Mouse (Mus musculus) induced T-regulatory cell, adult 2 months (primary cell): ENCODE measurements at regions not wholly inside any gene's neighbourhood (a gene's known extent, or its start where the extent isn't known, plus 50 kb on each side); places are given as distances from the start of the nearest gene placed in this dataset.

ENCODE experiments used
- DNase-seq: peaks from one replicate; pipeline ENCODE4 v3.0.0-alpha.2; 2012; ENCODE audit warnings: low read depth

DNA sequence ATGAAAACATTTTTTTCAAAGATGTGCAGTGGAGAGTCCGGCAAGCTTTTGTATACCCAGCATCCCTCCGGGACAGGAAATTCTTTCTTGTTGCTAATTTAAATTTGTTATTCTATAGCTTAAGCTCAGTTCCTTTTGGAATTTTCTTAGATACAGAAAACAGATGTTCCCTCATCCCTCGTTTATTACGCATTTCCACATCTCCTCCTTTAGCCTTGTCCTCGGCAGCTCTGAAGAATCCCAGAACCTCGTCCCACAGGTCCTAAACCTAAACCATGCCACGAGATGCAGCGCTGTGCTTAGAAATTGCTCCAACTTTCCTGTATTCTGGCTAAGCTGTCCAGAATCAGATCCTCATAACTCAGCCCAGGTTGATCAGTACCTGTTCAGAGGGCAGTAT, 332.0 kb downstream of the Adgrl2 start:
- no peak for DNase-seq

- no peak for DNase-seq
Observed at GRCm38 (mm10) chr3:148656187-148656586, 334.2 kb downstream of the Adgrl2 start.

- no peak for DNase-seq
Observed at GRCm38 (mm10) chr3:148650241-148650640, 340.1 kb downstream of the Adgrl2 start.

GRCm38 (mm10) chr3:148644924-148645323, 345.4 kb downstream of the Adgrl2 start:
- no peak for DNase-seq

DNA sequence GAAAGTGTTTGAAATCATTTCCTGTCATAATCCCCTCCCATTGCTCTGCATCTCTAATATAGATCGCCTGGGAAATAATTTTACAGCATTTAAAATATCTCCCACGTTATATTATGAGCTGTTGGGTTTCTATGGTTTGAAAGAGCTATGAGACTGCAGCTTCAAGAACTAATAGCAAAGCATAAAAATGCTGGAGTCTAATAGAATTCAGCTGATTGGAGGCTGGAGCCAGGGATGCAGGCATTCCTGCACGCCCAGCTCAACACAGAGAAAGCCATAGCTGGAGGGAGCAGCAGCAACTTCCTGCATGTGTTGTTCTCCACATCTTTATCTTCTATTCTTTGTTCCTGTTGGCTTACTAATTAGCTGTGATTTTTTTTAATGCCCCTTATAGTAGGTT, 348.8 kb downstream of the Adgrl2 start:
- no peak for DNase-seq

- no peak for DNase-seq
Observed at GRCm38 (mm10) chr3:148640680-148641101, 349.7 kb downstream of the Adgrl2 start.

- no peak for DNase-seq
Observed at GRCm38 (mm10) chr3:148635101-148635500, 355.3 kb downstream of the Adgrl2 start.

DNA sequence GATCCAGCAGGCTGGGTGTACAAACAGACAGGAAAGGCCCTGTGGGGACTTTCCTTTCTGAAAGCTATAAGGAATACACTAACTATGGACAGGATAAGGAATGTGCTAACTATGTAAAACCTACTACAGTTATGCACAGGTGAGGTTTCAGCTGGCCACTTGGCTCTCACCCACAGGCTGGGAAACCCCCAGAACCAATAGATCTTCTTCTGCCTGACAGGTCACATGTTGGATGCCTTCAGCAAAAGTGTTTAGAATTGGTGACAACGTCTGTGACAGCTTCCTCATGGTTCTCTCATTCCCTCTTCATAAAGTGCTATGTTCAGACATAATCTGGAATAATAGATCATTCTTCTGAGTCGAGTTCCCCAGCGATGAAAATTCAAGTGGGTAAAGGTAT, 356.0 kb downstream of the Adgrl2 start:
- DNase-seq = no peak

DNA sequence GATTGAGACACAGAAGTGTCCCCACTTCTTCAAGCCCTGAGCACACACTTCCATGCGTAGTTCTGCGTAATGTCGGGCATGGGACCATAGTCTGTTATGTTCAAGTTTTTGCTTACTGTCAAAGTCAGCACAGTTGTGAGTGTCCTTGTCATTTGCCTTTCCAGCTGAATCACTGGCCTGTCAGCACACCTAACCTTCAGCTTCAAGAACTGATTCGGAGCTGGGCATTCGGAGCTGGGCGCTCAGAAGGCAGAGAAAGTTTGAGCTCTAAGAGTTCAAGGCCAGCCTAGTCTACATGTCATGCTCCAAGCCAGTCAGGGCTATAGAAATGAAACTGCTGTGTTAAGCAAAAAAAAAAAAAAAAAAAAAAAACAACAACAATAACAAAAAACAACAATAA, 357.1 kb downstream of the Adgrl2 start:
- DNase-seq = no peak

- DNase-seq = no peak
Observed at GRCm38 (mm10) chr3:148632449-148632848, 357.9 kb downstream of the Adgrl2 start.

GRCm38 (mm10) chr3:148631415-148632192, 358.8 kb downstream of the Adgrl2 start:
- DNase-seq = no peak

DNA sequence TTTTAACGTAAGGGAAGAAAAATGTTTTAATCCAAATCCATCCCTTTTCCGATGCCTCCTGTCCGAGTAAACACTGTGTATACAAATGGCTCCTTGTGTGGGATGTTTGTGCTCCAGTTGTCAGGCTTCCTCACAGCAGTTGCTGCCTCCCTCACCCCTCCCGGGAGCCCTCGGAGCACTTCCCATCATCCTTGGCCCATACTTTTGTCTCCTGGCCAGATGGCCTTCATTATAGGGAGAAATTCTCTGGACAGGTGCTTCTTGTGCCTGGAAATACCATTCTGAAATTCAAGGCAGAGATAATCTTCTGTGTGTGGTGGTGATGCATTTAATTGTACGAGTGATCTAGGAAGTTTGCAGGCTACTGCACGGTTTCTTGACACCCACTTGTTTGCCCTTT, 359.5 kb downstream of the Adgrl2 start:
- no peak for DNase-seq

- DNase-seq = no peak
Observed at GRCm38 (mm10) chr3:148614971-148615671, 375.2 kb downstream of the Adgrl2 start.

- DNase-seq = no peak
Observed at GRCm38 (mm10) chr3:148613443-148613842, 376.9 kb downstream of the Adgrl2 start.

DNA sequence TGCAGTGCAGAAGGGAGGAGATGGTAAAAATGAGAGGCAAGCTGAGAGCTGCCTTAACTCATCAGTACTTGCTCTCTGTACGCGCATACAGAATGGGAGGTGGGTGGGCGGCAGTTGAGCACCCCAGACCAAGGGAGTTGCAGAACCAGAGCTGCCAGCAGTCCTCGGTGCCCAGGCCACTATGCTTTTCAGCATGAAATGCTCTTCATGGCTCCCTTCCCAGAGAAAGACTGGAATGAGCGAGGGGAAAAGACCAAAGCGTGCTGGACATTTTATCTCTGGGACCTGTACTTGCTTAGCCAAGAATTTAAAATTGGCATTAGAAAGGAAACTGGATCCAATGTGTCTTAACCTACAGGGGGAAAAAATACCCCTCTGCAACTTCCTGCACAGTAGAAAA, 387.1 kb downstream of the Adgrl2 start:
- no peak for DNase-seq

GRCm38 (mm10) chr3:148602730-148603255, 387.6 kb downstream of the Adgrl2 start:
- DNase-seq = no peak

DNA sequence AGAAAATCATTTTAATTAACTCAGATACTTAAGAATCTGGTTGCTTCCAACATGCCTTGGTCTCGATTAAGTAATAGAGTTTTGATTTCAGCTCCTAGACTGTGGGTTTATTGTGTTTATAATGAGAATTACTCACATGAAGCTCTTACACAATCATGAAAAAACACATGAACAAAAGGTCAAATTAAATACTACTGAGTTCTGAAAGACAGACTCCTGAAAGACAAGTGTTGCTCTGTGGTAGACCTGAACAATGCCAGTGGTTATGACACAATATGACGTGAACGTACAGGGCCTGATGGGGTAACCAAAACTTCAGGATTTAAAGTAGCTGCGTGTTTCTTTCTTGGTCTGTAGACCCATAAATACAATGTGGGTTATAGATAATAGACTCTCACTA, 394.8 kb downstream of the Adgrl2 start:
- DNase-seq = no peak

GRCm38 (mm10) chr3:148589556-148589955, 400.8 kb downstream of the Adgrl2 start:
- no peak for DNase-seq

DNA sequence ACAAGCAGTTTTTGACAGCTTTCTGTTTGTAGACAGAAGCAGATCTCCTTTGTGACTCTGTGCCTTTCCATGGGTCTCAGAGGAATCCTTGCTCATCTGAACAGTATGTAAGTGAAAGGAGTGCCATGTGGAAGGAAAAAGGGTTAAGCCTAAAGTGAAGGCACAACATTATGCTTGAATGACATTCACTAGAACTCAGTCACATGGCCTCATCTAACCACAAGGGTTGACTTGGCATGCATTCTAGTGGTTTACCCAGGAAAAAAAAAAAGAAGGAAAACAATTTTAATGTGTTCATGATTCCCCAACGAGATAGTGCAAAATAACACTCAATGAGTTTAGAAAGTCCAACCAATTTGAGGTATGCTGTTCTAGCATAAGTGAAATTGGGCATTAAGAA, 414.6 kb downstream of the Adgrl2 start:
- no peak for DNase-seq

GRCm38 (mm10) chr3:148572493-148572892, 417.9 kb downstream of the Adgrl2 start:
- no peak for DNase-seq

- no peak for DNase-seq
Observed at GRCm38 (mm10) chr3:148564716-148565115, 425.6 kb downstream of the Adgrl2 start.

GRCm38 (mm10) chr3:148561211-148561610, 429.1 kb downstream of the Adgrl2 start:
- no peak for DNase-seq

- DNase-seq = no peak
Observed at GRCm38 (mm10) chr3:148559752-148560460, 430.4 kb downstream of the Adgrl2 start.
